Mouse (Mus musculus) CD4-positive naive resting alpha-beta T cell, adult 57 days (primary cell): ENCODE results near the gene Gatad2b. TPM values are rescaled to one million over a fixed set of nuclear protein-coding genes. Genes with fewer than 3 reads are reported as not detected.

Experiments used
- total RNA-seq: library from RNA; stranded (reverse); gene quantifications from one replicate; pipeline ENCODE4 v1.2.4, GENCODE M21; 2023

Gatad2b gene
- total RNA-seq: 122 TPM

DNA sequence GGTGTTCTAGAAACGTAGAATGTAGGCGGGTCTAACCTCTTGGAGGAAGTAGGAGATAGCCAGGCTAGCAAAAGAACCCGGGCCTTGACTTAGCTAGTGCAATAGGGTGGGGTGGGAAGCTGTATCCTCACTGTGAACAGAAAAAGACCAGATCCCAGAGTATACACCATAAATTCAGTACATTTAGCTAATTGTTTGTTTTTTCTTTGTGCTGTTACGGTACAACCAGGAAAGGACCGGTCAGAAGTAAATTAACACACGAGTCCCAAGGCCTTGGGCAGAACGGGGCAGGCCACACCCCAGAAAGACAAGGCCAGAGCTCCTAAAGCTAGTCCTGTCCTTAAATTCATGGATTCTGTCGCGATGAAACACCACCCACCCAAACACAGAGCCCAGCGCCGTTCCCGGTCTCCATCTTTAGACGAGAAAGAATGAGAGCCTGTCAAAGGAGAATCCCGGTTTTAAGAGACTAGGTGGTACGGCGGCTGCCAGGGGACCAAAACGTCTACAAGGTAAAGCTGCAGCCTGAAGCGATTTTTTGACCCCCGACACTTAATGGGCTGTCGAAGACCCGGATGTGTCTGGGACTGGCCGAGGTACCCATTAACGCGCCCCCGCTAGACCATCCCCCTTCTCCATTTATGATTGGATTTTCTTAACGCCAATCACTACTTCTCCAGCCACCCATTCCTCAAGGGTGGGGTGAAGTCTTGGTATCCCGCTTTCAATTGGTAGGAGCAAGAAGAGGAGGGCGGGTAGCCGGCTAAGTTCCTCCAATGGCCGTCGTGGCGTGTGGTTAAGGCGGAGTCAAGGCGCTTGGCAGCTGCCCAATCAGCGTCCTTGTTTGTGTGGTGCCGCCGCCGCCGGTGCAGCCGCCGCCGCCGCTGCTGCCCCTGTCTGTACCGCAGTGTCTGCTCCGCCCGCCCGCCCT is at the start of gene Gatad2b:
Gene Gatad2b, plus strand, starts transcription at position 834 of the 931 bp plus-strand sequence.

DNA sequence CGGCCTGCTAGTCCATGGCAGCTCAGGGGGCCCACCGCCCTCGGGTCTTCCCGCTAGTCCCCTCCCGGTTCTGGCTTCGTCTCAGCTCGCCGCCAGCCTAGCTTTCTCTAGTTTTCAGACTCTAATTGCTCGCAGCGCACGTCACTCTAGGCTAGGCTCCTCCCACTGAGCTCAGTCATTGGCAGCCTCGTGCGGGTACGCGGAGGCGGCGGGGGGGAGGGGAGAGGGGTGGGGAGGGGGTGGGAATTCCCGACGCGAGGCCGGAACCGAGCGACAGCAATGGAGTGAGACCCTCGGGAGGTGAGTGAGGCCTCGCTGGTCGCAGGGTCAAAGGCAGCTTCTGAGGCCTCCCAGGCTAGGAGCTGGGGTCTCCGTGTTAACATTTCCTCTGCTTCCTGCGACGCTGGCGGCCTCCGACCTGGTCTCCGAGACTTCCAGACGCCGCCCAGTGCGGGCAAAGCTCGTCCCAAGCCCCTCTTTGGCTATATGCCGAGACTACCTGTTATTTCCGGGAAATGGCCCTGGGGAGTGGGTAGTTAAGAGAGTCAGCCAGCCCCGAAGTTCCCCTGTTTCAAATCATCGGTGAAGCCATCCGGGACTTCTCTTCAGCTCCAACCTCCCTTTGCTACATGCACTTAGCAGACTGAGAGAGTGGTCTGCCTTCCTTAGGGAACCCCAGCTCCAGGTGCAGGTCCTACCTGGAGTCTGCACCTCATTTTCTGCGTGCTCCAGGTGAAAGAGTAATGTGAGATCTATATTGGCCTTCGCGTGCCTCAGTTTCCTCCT is 44.8 kb upstream of the Gatad2b start, which contains the start of gene Slc39a1:
Gene Slc39a1, plus strand, starts transcription at position 213 of the 786 bp plus-strand sequence.

DNA sequence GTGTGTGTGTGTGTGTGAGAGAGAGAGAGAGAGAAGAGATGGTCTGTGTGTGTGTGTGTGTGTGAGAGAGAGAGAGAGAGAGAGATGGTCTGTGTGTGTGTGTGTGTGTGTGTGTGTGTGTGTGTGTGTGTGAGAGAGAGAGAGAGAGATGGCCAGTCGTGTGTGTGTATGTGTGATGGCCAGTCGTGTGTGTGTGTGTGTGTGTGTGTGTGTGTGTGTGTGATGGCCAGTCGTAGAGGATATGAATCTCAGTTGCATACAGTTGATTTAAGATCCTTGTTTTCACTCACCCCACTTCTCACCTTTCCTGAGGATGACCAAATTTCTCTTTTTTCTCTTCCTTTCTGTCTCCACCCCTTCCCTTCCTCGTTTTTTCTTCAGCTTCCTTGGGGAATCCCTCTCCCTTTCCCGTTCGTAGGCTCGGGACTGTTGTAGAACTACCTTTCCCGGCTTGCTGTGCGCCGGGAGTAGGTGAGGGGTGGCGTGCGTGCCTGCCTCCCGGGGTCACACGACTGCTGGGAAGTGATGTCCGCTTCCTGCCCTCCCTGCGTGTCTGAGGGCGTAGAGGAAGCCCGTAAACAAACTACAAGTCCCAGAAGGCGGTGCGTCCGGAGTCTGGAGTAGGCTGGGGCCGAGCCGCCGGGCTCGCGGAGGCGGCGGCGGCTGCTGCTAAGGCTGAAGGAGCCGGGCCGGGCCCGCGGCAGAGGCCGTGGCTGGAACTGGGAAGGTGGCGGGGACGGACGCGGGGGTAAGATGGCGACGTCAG is 39.1 kb upstream of the Gatad2b start, which contains the start of gene Crtc2:
Gene Crtc2, plus strand, starts transcription at position 511 of the 766 bp plus-strand sequence.

DNA sequence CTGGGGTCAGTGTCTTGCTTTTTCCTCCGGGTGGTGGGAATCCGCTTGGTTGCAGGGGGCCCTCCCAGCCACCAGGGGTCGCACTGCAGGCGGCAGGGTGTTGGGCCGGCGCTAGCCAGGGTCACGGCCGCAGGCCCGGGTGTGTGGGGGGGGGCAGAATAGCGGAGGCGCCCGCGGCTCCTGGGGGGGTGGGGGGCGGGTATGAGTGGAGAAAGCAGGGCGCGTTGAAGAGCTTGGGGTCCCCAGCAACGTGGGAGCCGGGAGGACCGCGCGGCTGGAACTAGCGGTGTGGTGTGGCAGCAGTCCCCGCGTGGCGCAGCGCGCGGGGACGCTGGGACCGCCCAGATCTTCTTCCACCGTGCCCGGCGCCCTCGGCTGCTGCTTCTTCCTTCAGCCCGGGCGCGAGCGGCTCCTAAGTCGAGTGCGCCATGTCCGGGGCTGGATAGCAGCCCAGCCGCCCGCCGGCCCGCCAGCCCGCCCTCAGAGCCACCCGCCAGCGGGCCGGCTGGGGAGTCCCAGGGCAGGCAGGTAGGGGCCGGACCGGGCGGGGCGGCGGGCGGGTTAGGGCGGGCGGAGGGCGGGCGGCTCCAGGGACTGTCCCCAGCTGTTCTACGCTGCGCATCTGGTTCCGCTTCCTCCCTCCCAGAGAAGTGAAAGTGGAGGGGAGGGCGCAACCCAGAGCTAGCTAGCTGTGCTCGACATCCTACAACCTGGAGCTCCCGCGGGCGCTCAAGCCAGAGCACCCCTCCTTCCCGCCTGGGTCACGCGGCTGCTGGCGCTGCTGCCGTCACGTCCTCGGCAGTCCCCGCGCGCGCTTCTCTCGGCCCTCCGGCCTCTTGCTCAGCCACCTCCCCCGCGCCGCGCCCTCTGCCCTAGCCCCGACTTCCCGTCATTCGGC is 27.7 kb upstream of the Gatad2b start, which contains the start of gene Dennd4b:
Gene Dennd4b, plus strand, starts transcription at position 152 of the 898 bp plus-strand sequence.

DNA sequence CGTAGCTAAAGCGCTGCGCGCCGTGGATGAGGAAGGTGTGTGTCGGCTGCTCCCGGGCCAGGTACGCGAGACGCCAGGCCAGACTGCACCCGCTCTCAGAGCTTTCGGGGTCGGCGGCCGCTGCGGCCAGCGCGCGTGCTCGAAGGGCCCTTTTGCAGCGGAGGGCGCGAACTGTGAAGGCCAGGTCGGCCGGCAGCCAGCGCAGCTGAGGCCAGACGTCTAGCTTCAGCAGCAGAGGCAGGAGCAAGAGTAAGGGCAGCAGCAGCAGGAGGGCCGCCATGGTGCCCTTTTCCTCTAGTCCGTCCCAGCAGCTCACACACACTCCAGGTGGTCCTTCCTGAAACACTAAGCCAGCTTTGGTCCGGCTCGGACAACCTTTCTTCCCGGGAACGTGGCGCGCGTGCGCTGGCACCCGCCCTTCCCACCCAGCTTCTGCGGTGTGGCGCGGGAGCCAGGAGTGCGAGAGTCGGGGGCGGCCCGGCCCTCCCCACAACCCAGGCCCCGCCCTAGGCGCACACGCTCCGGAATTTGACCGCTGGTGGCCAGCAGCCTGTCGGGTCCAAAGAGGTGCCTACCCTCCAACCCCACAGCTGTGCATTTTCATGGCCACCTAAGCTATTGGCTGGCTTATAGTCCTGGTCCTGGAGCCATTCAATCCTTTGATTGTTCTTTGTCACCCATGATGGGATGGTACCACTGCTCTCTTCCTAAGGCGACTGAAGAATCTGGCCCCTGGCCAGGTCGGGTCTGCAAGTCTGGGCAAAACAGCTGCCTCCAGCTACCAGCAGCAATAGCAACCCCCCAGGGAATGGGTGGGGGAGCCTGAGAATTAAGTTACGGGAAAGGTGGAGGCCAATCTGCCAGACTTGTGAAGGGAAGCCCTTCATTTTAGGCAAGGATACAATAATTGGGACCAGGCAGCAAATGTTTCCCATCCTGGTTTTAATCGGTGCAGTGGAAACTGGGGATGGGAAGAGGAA is 96.8 kb downstream of the Gatad2b start, which contains the start of gene Slc27a3:
Gene Slc27a3, minus strand, starts transcription at position 428 of the 980 bp plus-strand sequence.

Other genes starting within 250 kb of the Gatad2b start
- gene 4933434E20Rik, start 241.5 kb upstream of the Gatad2b start, total RNA-seq: 96.2 TPM
- gene Ubap2l, start 240.6 kb upstream of the Gatad2b start, total RNA-seq: 246 TPM
- 627 TPM for gene Tpm3, start 220.5 kb upstream of the Gatad2b start, total RNA-seq
- gene Nup210l, start 189.0 kb upstream of the Gatad2b start, total RNA-seq: 0.95 TPM
- 11,754 TPM for gene Rps27, start 79.5 kb upstream of the Gatad2b start, total RNA-seq
- 1.2 TPM for gene Rab13, start 79.5 kb upstream of the Gatad2b start, total RNA-seq
- gene Jtb, start 61.6 kb upstream of the Gatad2b start, total RNA-seq: 75.2 TPM
- not detected for gene Creb3l4, start 49.7 kb upstream of the Gatad2b start, total RNA-seq
- 22.3 TPM for gene Slc39a1, start 45.0 kb upstream of the Gatad2b start, total RNA-seq
- 123 TPM for gene Crtc2, start 39.0 kb upstream of the Gatad2b start, total RNA-seq
- gene Dennd4b, start 28.0 kb upstream of the Gatad2b start, total RNA-seq: 67.2 TPM
- gene Slc27a3, start 96.8 kb downstream of the Gatad2b start, total RNA-seq: 1.3 TPM
- 52.6 TPM for gene Ints3, start 140.4 kb downstream of the Gatad2b start, total RNA-seq
- gene Npr1, start 172.7 kb downstream of the Gatad2b start, total RNA-seq: 1.6 TPM
- 84.0 TPM for gene Ilf2, start 182.9 kb downstream of the Gatad2b start, total RNA-seq
- 42.1 TPM for gene Snapin, start 197.9 kb downstream of the Gatad2b start, total RNA-seq
- gene Chtop, start 216.3 kb downstream of the Gatad2b start, total RNA-seq: 211 TPM
- 2.2 TPM for gene S100a1, start 221.2 kb downstream of the Gatad2b start, total RNA-seq
- gene S100a13, start 221.3 kb downstream of the Gatad2b start, total RNA-seq: 37.8 TPM
- 1.2 TPM for gene S100a14, start 233.7 kb downstream of the Gatad2b start, total RNA-seq
- gene S100a16, start 244.1 kb downstream of the Gatad2b start, total RNA-seq: 0.71 TPM